Mouse (Mus musculus) heart, postnatal 0 days (tissue): ENCODE measurements at regions not wholly inside any gene's neighbourhood (a gene's known extent, or its start where the extent isn't known, plus 50 kb on each side); places are given as distances from the start of the nearest gene placed in this dataset.

ENCODE experiments used
- ATAC-seq: fragments of 200-750 bp; cut with Nextera tagmentation; 2 replicates; pipeline ENCODE4 v1.8.0; 2017; ENCODE audit warnings: low read depth, moderate number of reproducible peaks, moderate library complexity; ENCODE audit not compliant: insufficient read depth
- DNase-seq: peaks from one replicate; pipeline ENCODE4 v3.0.0-alpha.2; 2016; ENCODE audit warnings: low spot score
- H3K27ac ChIP-seq: fragments of 300-500 bp; sonication (generic); 2 replicates; pipeline ENCODE4 v1.5.1; 2014; ENCODE audit warnings: low read depth, mild to moderate bottlenecking
- H3K27me3 ChIP-seq: fragments of 300-500 bp; sonication (generic); 2 replicates; pipeline ENCODE4 v1.6.1; 2014; ENCODE audit warnings: low read length, mixed read lengths; ENCODE audit not compliant: control insufficient read depth, insufficient read depth
- H3K36me3 ChIP-seq: fragments of 300-500 bp; sonication (generic); replicated peaks from 2 replicates; pipeline ENCODE4 v1.6.1; 2014; ENCODE audit warnings: low read length, mixed read lengths; ENCODE audit not compliant: control insufficient read depth, insufficient read depth
- H3K4me1 ChIP-seq: fragments of 300-500 bp; sonication (generic); 2 replicates; pipeline ENCODE4 v1.6.1; 2014; ENCODE audit warnings: antibody characterized with exemption; ENCODE audit not compliant: control insufficient read depth, insufficient read depth
- H3K4me2 ChIP-seq: fragments of 300-500 bp; sonication (generic); 2 replicates; pipeline ENCODE4 v1.6.1; 2014; ENCODE audit warnings: low read depth, mild to moderate bottlenecking, low read length, moderate library complexity
- H3K4me3 ChIP-seq: fragments of 300-500 bp; sonication (generic); 2 replicates; pipeline ENCODE4 v1.5.1; 2014; ENCODE audit warnings: low read depth, low read length
- H3K9ac ChIP-seq: fragments of 300-500 bp; sonication (generic); replicated peaks from 2 replicates; pipeline ENCODE4 v1.6.1; 2014; ENCODE audit warnings: low read depth, low read length, mixed read lengths
- H3K9me3 ChIP-seq: fragments of 300-500 bp; sonication (generic); replicated peaks from 2 replicates; pipeline ENCODE4 v1.6.1; 2016; ENCODE audit warnings: low read length; ENCODE audit not compliant: control insufficient read depth
- CTCF ChIP-seq: IDR thresholded peaks from 2 replicates; pipeline ENCODE4 v1.5.1; 2016; ENCODE audit warnings: antibody characterized with exemption, control low read depth, low read depth
- EP300 ChIP-seq: IDR thresholded peaks from 2 replicates; pipeline ENCODE4 v1.6.1; 2016; ENCODE audit warnings: antibody characterized with exemption, low read depth
- WGBS: fragments of 180-500 bp; shearing (Covaris S2); extraction: QIAGEN DNeasy Blood & Tissue Kit; methylation state at CpG from one replicate; pipeline ENCODE4 v1.1.7; 2014; 5-methylcytosine and 5-hydroxymethylcytosine counted together

- no peak overlapping the region for H3K27ac ChIP-seq
- H3K9ac ChIP-seq = no peak overlapping the region
- ATAC-seq (no peak), DNase-seq (no peak)
- WGBS = 78% methylated on average over 8 of the region's 8 CpGs
- no peaks in the 10 kb centered on the region for H3K36me3 ChIP-seq
- no peaks in the 10 kb centered on the region for H3K27me3 ChIP-seq
- H3K4me2 ChIP-seq = no peak overlapping the region
- no peak overlapping the region for H3K4me3 ChIP-seq
- TF ChIP-seq EP300 (no peak), CTCF (no peak)
- H3K9me3 ChIP-seq = no peaks in the 10 kb centered on the region
- H3K4me1 ChIP-seq = no peaks in the 10 kb centered on the region
Measured at GRCm38 (mm10) chr10:17200524-17201426, 522.2 kb upstream of the Cited2 start.

- WGBS = 65% methylated on average over 1 of the region's 1 CpGs
- DNase-seq (no peak), ATAC-seq (no peak)
- Histone ChIP-seq H3K36me3 (no peaks in the 10 kb centered on the region), H3K9ac (no peak overlapping the region), H3K4me1 (no peaks in the 10 kb centered on the region), H3K4me2 (no peak overlapping the region), H3K27ac (no peak overlapping the region), H3K27me3 (no peaks in the 10 kb centered on the region), H3K9me3 (no peaks in the 10 kb centered on the region), H3K4me3 (no peak overlapping the region)
- TF ChIP-seq EP300 = no peak
- no peak for TF ChIP-seq CTCF
Measured at GRCm38 (mm10) chr10:17201427-17201745, 521.6 kb upstream of the Cited2 start.

GRCm38 (mm10) chr10:17202556-17203415 is 520.2 kb upstream of the Cited2 start:
- Histone ChIP-seq H3K4me3 (no peak overlapping the region), H3K4me1 (no peaks in the 10 kb centered on the region), H3K9me3 (no peaks in the 10 kb centered on the region), H3K36me3 (no peaks in the 10 kb centered on the region), H3K4me2 (no peak overlapping the region), H3K27ac (no peak overlapping the region), H3K9ac (no peak overlapping the region), H3K27me3 (no peaks in the 10 kb centered on the region)
- no peak for DNase-seq
- TF ChIP-seq EP300 = no peak
- no peak for TF ChIP-seq CTCF
- WGBS = 34% methylated on average over 4 of the region's 4 CpGs
- no peak for ATAC-seq

- Histone ChIP-seq H3K9me3 (no peaks in the 10 kb centered on the region), H3K27me3 (no peaks in the 10 kb centered on the region), H3K4me3 (no peak overlapping the region), H3K9ac (no peak overlapping the region), H3K4me2 (no peak overlapping the region), H3K36me3 (no peaks in the 10 kb centered on the region), H3K27ac (no peak overlapping the region), H3K4me1 (no peaks in the 10 kb centered on the region)
- DNase-seq = no peak
- 83% methylated on average over 4 of the region's 4 CpGs for WGBS
- TF ChIP-seq EP300 = no peak
- ATAC-seq = no peak
Measured at GRCm38 (mm10) chr10:17203416-17204110, 519.5 kb upstream of the Cited2 start.

- no peaks in the 10 kb centered on the region for H3K9me3 ChIP-seq
- no peaks in the 10 kb centered on the region for H3K36me3 ChIP-seq
- no peak overlapping the region for H3K9ac ChIP-seq
- no peak overlapping the region for H3K27ac ChIP-seq
- 86% methylated on average over 1 of the region's 1 CpGs for WGBS
- no peak overlapping the region for H3K4me3 ChIP-seq
- ATAC-seq (no peak), DNase-seq (no peak)
- H3K27me3 ChIP-seq = no peaks in the 10 kb centered on the region
- H3K4me1 ChIP-seq = no peaks in the 10 kb centered on the region
- no peak overlapping the region for H3K4me2 ChIP-seq
- TF ChIP-seq EP300 = no peak
Measured at GRCm38 (mm10) chr10:17204153-17204552, 518.9 kb upstream of the Cited2 start.
